Mouse (Mus musculus): ENCODE results near the gene Nbeal2.
A peak's percentile ranks its signal among the peaks of the same experiment; 100 is the strongest.

The Nbeal2 gene

GRCm38 (mm10) chr9:110673107-110673752 lies 19.3 kb upstream of the Nbeal2 start:
- peak; percentile 76 for DNase-seq

- peak; percentile 74 for DNase-seq
Measured at GRCm38 (mm10) chr9:110672462-110673106, 18.6 kb upstream of the Nbeal2 start.

GRCm38 (mm10) chr9:110669785-110670184 lies 15.8 kb upstream of the Nbeal2 start:
- DNase-seq = no peak

GRCm38 (mm10) chr9:110668601-110669293 lies 14.8 kb upstream of the Nbeal2 start:
- DNase-seq = no peak

- no peak for DNase-seq
Measured at GRCm38 (mm10) chr9:110667219-110667836, 13.4 kb upstream of the Nbeal2 start.

- DNase-seq = no peak
Measured at GRCm38 (mm10) chr9:110666374-110666773, 12.4 kb upstream of the Nbeal2 start.

GRCm38 (mm10) chr9:110665912-110666311 lies 12.0 kb upstream of the Nbeal2 start:
- DNase-seq = no peak

GRCm38 (mm10) chr9:110662844-110663243 lies 8.9 kb upstream of the Nbeal2 start:
- DNase-seq = no peak

GRCm38 (mm10) chr9:110660856-110661612 lies 7.1 kb upstream of the Nbeal2 start:
- no peak for DNase-seq

GRCm38 (mm10) chr9:110660208-110660607 lies 6.2 kb upstream of the Nbeal2 start:
- no peak for DNase-seq

- no peak for DNase-seq
Measured at GRCm38 (mm10) chr9:110659521-110659920, 5.6 kb upstream of the Nbeal2 start.

GRCm38 (mm10) chr9:110657474-110658078 lies 3.6 kb upstream of the Nbeal2 start:
- peak; percentile 67 for DNase-seq

GRCm38 (mm10) chr9:110656249-110657221 lies 2.6 kb upstream of the Nbeal2 start, which contains the start of gene Ccdc12:
Gene Ccdc12 (plus strand): TSS chr9:110656503.
- peak; percentile 98 for DNase-seq

- DNase-seq = peak; percentile 62
Measured at GRCm38 (mm10) chr9:110655651-110656007, 1.7 kb upstream of the Nbeal2 start.

- DNase-seq = peak; percentile 68
Measured at GRCm38 (mm10) chr9:110654726-110655650, 1.0 kb upstream of the Nbeal2 start.

- DNase-seq = no peak
Measured at GRCm38 (mm10) chr9:110652963-110653654, 852 bp downstream of the Nbeal2 start.

GRCm38 (mm10) chr9:110651931-110652722 lies 1.8 kb downstream of the Nbeal2 start:
- DNase-seq = peak; percentile 60

- no peak for DNase-seq
Measured at GRCm38 (mm10) chr9:110649775-110650174, 4.2 kb downstream of the Nbeal2 start.
